Mouse (Mus musculus) embryonic fibroblast, embryonic 13.5 days (primary cell): ENCODE data around the gene Cers5. TPM values are rescaled to one million over a fixed set of nuclear protein-coding genes. Genes with fewer than 3 reads are reported as not detected.

ENCODE experiments used
- H3K27ac ChIP-seq: 2 replicates; pipeline ENCODE4 v1.5.1; 2012; ENCODE audit warnings: low read length, control low read depth, inconsistent platforms; ENCODE audit not compliant: insufficient read depth
- H3K4me1 ChIP-seq: 2 replicates; pipeline ENCODE4 v1.6.1; 2011; ENCODE audit warnings: low read length; ENCODE audit not compliant: control insufficient read depth, insufficient read depth
- H3K4me3 ChIP-seq: 2 replicates; pipeline ENCODE4 v1.5.1; 2011; ENCODE audit warnings: mild to moderate bottlenecking, control low read depth, low read length; ENCODE audit not compliant: insufficient read depth
- CTCF ChIP-seq: IDR thresholded peaks from 2 replicates; pipeline ENCODE4 v1.5.1; 2011; ENCODE audit warnings: mild to moderate bottlenecking, control low read depth, low read length, moderate library complexity, borderline replicate concordance; ENCODE audit not compliant: insufficient read depth
- POLR2A ChIP-seq: IDR thresholded peaks from 2 replicates; pipeline ENCODE4 v1.6.1; 2011; ENCODE audit warnings: low read depth, mild to moderate bottlenecking, control low read depth, low read length, moderate library complexity
- polyA plus RNA-seq: library from polyadenylated mRNA; stranded (reverse); fragments of >200 nt; gene quantifications from 2 replicates; pipeline ENCODE4 v1.2.4, GENCODE M21; 2011; ENCODE audit warnings: low read depth; ENCODE audit not compliant: missing spikeins, insufficient read length

Gene Cers5
- polyA plus RNA-seq, 1 experiment = 75.9 TPM

- Histone ChIP-seq H3K27ac (peak overlapping the region; percentile 21), H3K4me3 (no peak overlapping the region), H3K4me1 (peaks cover 15% of the 10 kb centered on the region)
- TF ChIP-seq CTCF = no peak
- TF ChIP-seq POLR2A = no peak
Measured at GRCm38 (mm10) chr15:99807776-99808735, 35.4 kb upstream of the Cers5 start.

- peak overlapping the region; percentile 11; the same call in 1 of the 2 replicates for H3K27ac ChIP-seq
- H3K4me3 ChIP-seq = no peak overlapping the region
- no peak for TF ChIP-seq CTCF
- TF ChIP-seq POLR2A = no peak
- peaks cover 23% of the 10 kb centered on the region for H3K4me1 ChIP-seq
Measured at GRCm38 (mm10) chr15:99806171-99806570, 33.5 kb upstream of the Cers5 start.

- Histone ChIP-seq H3K4me3 (no peak overlapping the region), H3K27ac (no peak overlapping the region), H3K4me1 (peaks cover 24% of the 10 kb centered on the region)
- TF ChIP-seq POLR2A = no peak
- TF ChIP-seq CTCF = no peak
Measured at GRCm38 (mm10) chr15:99805673-99806072, 33.0 kb upstream of the Cers5 start.

GRCm38 (mm10) chr15:99803186-99803644 lies 30.5 kb upstream of the Cers5 start:
- Histone ChIP-seq H3K27ac (peak overlapping the region; percentile 92), H3K4me1 (peaks cover 30% of the 10 kb centered on the region), H3K4me3 (no peak overlapping the region)
- no peak for TF ChIP-seq CTCF
- TF ChIP-seq POLR2A = peak; percentile 58

- no peak overlapping the region for H3K4me3 ChIP-seq
- H3K4me1 ChIP-seq = peaks cover 31% of the 10 kb centered on the region
- TF ChIP-seq CTCF (no peak), POLR2A (no peak)
- H3K27ac ChIP-seq = peak overlapping the region; percentile 92
Measured at GRCm38 (mm10) chr15:99801885-99802572, 29.3 kb upstream of the Cers5 start.

- Histone ChIP-seq H3K4me1 (peaks cover 31% of the 10 kb centered on the region), H3K4me3 (no peak overlapping the region), H3K27ac (peak overlapping the region; percentile 89)
- no peak for TF ChIP-seq POLR2A
Measured at GRCm38 (mm10) chr15:99799706-99800105, 27.0 kb upstream of the Cers5 start.

- TF ChIP-seq POLR2A (no peak), CTCF (no peak)
- no peak overlapping the region for H3K4me3 ChIP-seq
- peak overlapping the region; percentile 89; the same call in 1 of the 2 replicates for H3K27ac ChIP-seq
- H3K4me1 ChIP-seq = peaks cover 22% of the 10 kb centered on the region
Measured at GRCm38 (mm10) chr15:99797898-99798297, 25.2 kb upstream of the Cers5 start.

- H3K27ac ChIP-seq = no peak overlapping the region
- peaks cover 15% of the 10 kb centered on the region for H3K4me1 ChIP-seq
- TF ChIP-seq POLR2A (no peak), CTCF (no peak)
- H3K4me3 ChIP-seq = no peak overlapping the region
Measured at GRCm38 (mm10) chr15:99796735-99797134, 24.1 kb upstream of the Cers5 start.

GRCm38 (mm10) chr15:99796066-99796465 lies 23.4 kb upstream of the Cers5 start:
- Histone ChIP-seq H3K4me3 (no peak overlapping the region), H3K27ac (no peak overlapping the region), H3K4me1 (peaks cover 13% of the 10 kb centered on the region)
- TF ChIP-seq POLR2A = no peak
- no peak for TF ChIP-seq CTCF

- Histone ChIP-seq H3K4me1 (no peaks in the 10 kb centered on the region), H3K4me3 (no peak overlapping the region), H3K27ac (no peak overlapping the region)
- no peak for TF ChIP-seq POLR2A
- no peak for TF ChIP-seq CTCF
Measured at GRCm38 (mm10) chr15:99792221-99792815, 19.6 kb upstream of the Cers5 start.

- Histone ChIP-seq H3K27ac (no peak overlapping the region), H3K4me1 (no peaks in the 10 kb centered on the region), H3K4me3 (no peak overlapping the region)
- TF ChIP-seq POLR2A (no peak), CTCF (no peak)
Measured at GRCm38 (mm10) chr15:99791003-99791402, 18.3 kb upstream of the Cers5 start.
